26 mouse cellular contexts compared by ENCODE assay signal in the genomic region with DNA sequence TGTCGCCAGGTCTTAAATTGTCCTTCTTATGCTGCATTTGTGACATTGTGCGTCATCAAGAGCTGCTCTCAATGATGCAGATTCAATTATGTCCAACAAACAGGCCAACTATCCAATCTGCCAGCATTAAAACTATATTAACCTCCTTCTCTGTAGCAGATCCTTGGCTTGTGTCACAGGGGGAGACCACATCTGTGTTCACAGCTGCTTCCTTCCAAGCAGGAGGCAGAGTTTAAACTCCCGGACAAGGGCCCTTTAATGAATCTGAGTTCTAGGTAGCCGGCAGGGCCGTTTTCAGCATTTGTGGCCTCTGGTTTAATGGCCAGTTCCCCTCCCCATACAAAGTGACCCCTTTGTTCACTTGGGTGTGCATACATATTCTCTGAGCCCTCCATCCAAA.
DNase-seq lines count a peak whose midpoint lies in the region; ATAC-seq and TF ChIP-seq lines count a peak whose summit lies in the region.
"Had no signal": no experiment of that assay in that cellular context is flagged by ENCODE, and none has a peak within 500 bp of the region (broad histone marks: within the 10 kb centered on the region; RNA-seq: fewer than 3 reads in every experiment).

No protein-coding gene starts in this region.

- no peak overlapping the region for H3K4me2 ChIP-seq in lung, embryonic 14.5 days
- H3K4me2 ChIP-seq: embryonic facial prominence, embryonic 12.5 days; heart, embryonic 15.5 days; hindbrain, embryonic 15.5 days; intestine, embryonic 15.5 days; midbrain, embryonic 12.5 days had no signal

- H3K27ac ChIP-seq in lung, embryonic 14.5 days (ENCODE audit: low read depth), result no peak overlapping the region
- H3K27ac ChIP-seq: embryonic facial prominence, embryonic 12.5 days; heart, embryonic 15.5 days; hindbrain, embryonic 15.5 days; intestine, embryonic 15.5 days; layer of hippocampus, adult 2 months; midbrain, embryonic 12.5 days had no signal

- no peaks in the 10 kb centered on the region for H3K9me3 ChIP-seq in lung, embryonic 14.5 days (ENCODE audit: low read depth, low read length)
- H3K9me3 ChIP-seq: embryonic facial prominence, embryonic 12.5 days; heart, embryonic 15.5 days; hindbrain, embryonic 15.5 days; intestine, embryonic 15.5 days; midbrain, embryonic 12.5 days had no signal

- 64% methylated on average over 5 of the region's 5 CpGs for WGBS in lung, embryonic 14.5 days

- no peak overlapping the region for H3K4me3 ChIP-seq in lung, embryonic 14.5 days (ENCODE audit: low read depth, low read length)
- H3K4me3 ChIP-seq: embryonic facial prominence, embryonic 12.5 days; heart, embryonic 15.5 days; hindbrain, embryonic 15.5 days; intestine, embryonic 15.5 days; layer of hippocampus, adult 2 months; midbrain, embryonic 12.5 days had no signal

- H3K9ac ChIP-seq in lung, embryonic 14.5 days, result no peak overlapping the region
- H3K9ac ChIP-seq: embryonic facial prominence, embryonic 12.5 days; forebrain, postnatal 0 days; heart, embryonic 15.5 days; hindbrain, embryonic 15.5 days; intestine, embryonic 15.5 days; midbrain, embryonic 12.5 days had no signal

- DNase-seq in heart, adult 11 months, result peak; percentile 68
- no peak for DNase-seq in heart, adult 9 months (ENCODE audit: low spot score in 2 of 2)
- peak; percentile 10 for DNase-seq in lung, embryonic 14.5 days
- DNase-seq in lung, postnatal 4 days, result no peak
- peak; percentile 18 for DNase-seq in hindlimb bud, embryonic 11.5 days (ENCODE audit: extremely low spot score, low read depth, low spot score)
- peak; percentile 17 for DNase-seq in mesoderm, embryonic 11.5 days (ENCODE audit: low read depth, low spot score)
- no peak for DNase-seq in adrenal gland, postnatal 14 days
- DNase-seq in cerebellum, postnatal 10 days, result no peak
- DNase-seq: cerebellum, adult 18-20 months; cerebellum, postnatal 36 days; forebrain, postnatal 0 days; gastrocnemius, postnatal 36 days; heart, postnatal 36 days; kidney, postnatal 25 days; right cerebral cortex, adult 18-20 months; right cerebral cortex, postnatal 4 days; thymus, adult 18-20 months; thymus, postnatal 36 days had no signal

- H3K27me3 ChIP-seq in lung, embryonic 14.5 days (ENCODE audit: insufficient read depth, low read length), result no peaks in the 10 kb centered on the region
- H3K27me3 ChIP-seq: embryonic facial prominence, embryonic 12.5 days; heart, embryonic 15.5 days; hindbrain, embryonic 15.5 days; intestine, embryonic 15.5 days; midbrain, embryonic 12.5 days; Patski had no signal

- no peak for ATAC-seq in lung, embryonic 14.5 days (ENCODE audit: insufficient read depth)
- ATAC-seq: forebrain, postnatal 0 days; intestine, embryonic 15.5 days; lung, postnatal 0 days; Patski had no signal

- no peaks in the 10 kb centered on the region for H3K36me3 ChIP-seq in lung, embryonic 14.5 days (ENCODE audit: insufficient read depth)
- H3K36me3 ChIP-seq: embryonic facial prominence, embryonic 12.5 days; heart, embryonic 15.5 days; hindbrain, embryonic 15.5 days; intestine, embryonic 15.5 days; midbrain, embryonic 12.5 days had no signal

- no peaks in the 10 kb centered on the region for H3K4me1 ChIP-seq in lung, embryonic 14.5 days (ENCODE audit: insufficient read depth)
- H3K4me1 ChIP-seq: heart, embryonic 15.5 days; hindbrain, embryonic 15.5 days; intestine, embryonic 15.5 days; midbrain, embryonic 12.5 days had no signal

- no peak for TF ChIP-seq CTCF in lung, embryonic 14.5 days (IDR thresholded peaks at IDR 0.05; ENCODE audit: low read depth)

Comparison
In these comparisons a context has a peak if more than half of its experiments do, and no peak if none do; other contexts are left out.
1. DNase-seq: peak in heart, adult 11 months (single experiment), lung, embryonic 14.5 days (single experiment), hindlimb bud, embryonic 11.5 days (single experiment) and mesoderm, embryonic 11.5 days (single experiment); none in heart, adult 9 months (0 of 2), lung, postnatal 4 days (0 of 2), adrenal gland, postnatal 14 days (single experiment) and cerebellum, postnatal 10 days (0 of 2).